Mouse (Mus musculus) forebrain, embryonic 16.5 days (tissue): Measurements from ENCODE around the gene Uhmk1. TPM values are rescaled to one million over a fixed set of nuclear protein-coding genes. Genes with fewer than 3 reads are reported as not detected.
A peak's percentile ranks its signal among the peaks of the same experiment; 100 is the strongest.
"Not testable (repeated sequence)": the region's sequence is repeated elsewhere in the genome, so short reads cannot be mapped to it uniquely, and the experiment has no call there.

Source experiments
- ATAC-seq: fragments of 200-750 bp; cut with Nextera tagmentation; 2 replicates; pipeline ENCODE4 v1.8.0; 2017; ENCODE audit warnings: mild to moderate bottlenecking, moderate library complexity
- H3K27ac ChIP-seq: fragments of 300-500 bp; sonication (generic); 2 replicates; pipeline ENCODE4 v1.5.1; 2014; ENCODE audit warnings: low read length, control low read depth
- H3K27me3 ChIP-seq: fragments of 300-500 bp; sonication (generic); replicated peaks from 2 replicates; pipeline ENCODE4 v1.6.1; 2014; ENCODE audit warnings: low read length; ENCODE audit not compliant: control insufficient read depth, insufficient read depth
- H3K36me3 ChIP-seq: fragments of 300-500 bp; sonication (generic); 2 replicates; pipeline ENCODE4 v1.6.1; 2014; ENCODE audit not compliant: control insufficient read depth, insufficient read depth
- H3K4me1 ChIP-seq: fragments of 300-500 bp; sonication (generic); replicated peaks from 2 replicates; pipeline ENCODE4 v1.6.1; 2014; ENCODE audit warnings: low read length; ENCODE audit not compliant: control insufficient read depth, insufficient read depth
- H3K4me2 ChIP-seq: fragments of 300-500 bp; sonication (generic); 2 replicates; pipeline ENCODE4 v1.6.1; 2014; ENCODE audit warnings: mild to moderate bottlenecking, low read length, control low read depth
- H3K4me3 ChIP-seq: fragments of 300-500 bp; sonication (generic); replicated peaks from 2 replicates; pipeline ENCODE4 v1.5.1; 2014; ENCODE audit warnings: mild to moderate bottlenecking, low read length, control low read depth
- H3K9ac ChIP-seq: fragments of 300-500 bp; sonication (generic); replicated peaks from 2 replicates; pipeline ENCODE4 v1.6.1; 2014; ENCODE audit warnings: low read depth, low read length, control low read depth
- H3K9me3 ChIP-seq: fragments of 300-500 bp; sonication (generic); 2 replicates; pipeline ENCODE4 v1.6.1; 2016; ENCODE audit warnings: low read length; ENCODE audit not compliant: control insufficient read depth
- WGBS: fragments of 180-500 bp; shearing (Covaris S2); extraction: QIAGEN DNeasy Blood & Tissue Kit; methylation state at CpG from one replicate; pipeline ENCODE4 v1.1.7; 2014; 5-methylcytosine and 5-hydroxymethylcytosine counted together
- polyA plus RNA-seq: library from polyadenylated mRNA; unstranded; fragments of >200 nt; fragmentation: Nextera tagmentation; extraction: Ambion mirVana; gene quantifications from 2 replicates; pipeline ENCODE4 v1.2.1, GENCODE M21; 2015

The Uhmk1 gene
- polyA plus RNA-seq = 8.1 and 8.4 TPM in 2 replicates

- Histone ChIP-seq H3K27me3 (no peaks in the 10 kb centered on the region), H3K4me3 (peak within 1 kb of the TSS; percentile 74), H3K27ac (peak within 1 kb of the TSS; percentile 43; the same call in 1 of the 2 replicates), H3K36me3 (peaks cover 8% of the 10 kb centered on the region), H3K9me3 (no peaks in the 10 kb centered on the region), H3K4me2 (peak within 1 kb of the TSS; percentile 71), H3K9ac (peak within 1 kb of the TSS; percentile 85), H3K4me1 (peaks cover 9% of the 10 kb centered on the region)
- WGBS = under 1% methylated on average over 70 of the region's 70 CpGs
- ATAC-seq = peak; percentile 100
Measured at GRCm38 (mm10) chr1:170214757-170215522, at the start of gene Uhmk1. Gene Uhmk1, minus strand, starts transcription at chr1:170215397.

- Histone ChIP-seq H3K27ac (no peak overlapping the region), H3K4me3 (peak overlapping the region; percentile 75), H3K36me3 (no peaks in the 10 kb centered on the region), H3K9ac (peak overlapping the region; percentile 82), H3K4me2 (peak overlapping the region; percentile 85), H3K27me3 (peaks cover 4% of the 10 kb centered on the region; the same call in 1 of the 2 replicates), H3K9me3 (no peaks in the 10 kb centered on the region), H3K4me1 (peaks cover 5% of the 10 kb centered on the region)
- WGBS = 3% methylated on average over 30 of the region's 32 CpGs
- peak; percentile 100 for ATAC-seq
Measured at GRCm38 (mm10) chr1:170255560-170255910, 40.3 kb upstream of the Uhmk1 start.

GRCm38 (mm10) chr1:170254893-170255559, 39.8 kb upstream of the Uhmk1 start:
- ATAC-seq = no peak; the same call in none of the 2 replicates
- no peaks in the 10 kb centered on the region for H3K9me3 ChIP-seq
- peak overlapping the region; percentile 85 for H3K4me2 ChIP-seq
- peak overlapping the region; percentile 75 for H3K4me3 ChIP-seq
- no peak overlapping the region for H3K27ac ChIP-seq
- peaks cover 5% of the 10 kb centered on the region for H3K4me1 ChIP-seq
- WGBS = 24% methylated on average over 30 of the region's 30 CpGs
- peak overlapping the region; percentile 82 for H3K9ac ChIP-seq
- peaks cover 4% of the 10 kb centered on the region; the same call in 1 of the 2 replicates for H3K27me3 ChIP-seq
- no peaks in the 10 kb centered on the region for H3K36me3 ChIP-seq

GRCm38 (mm10) chr1:170245016-170245415, 29.8 kb upstream of the Uhmk1 start:
- no peak overlapping the region for H3K4me2 ChIP-seq
- no peaks in the 10 kb centered on the region for H3K9me3 ChIP-seq
- H3K4me3 ChIP-seq = no peak overlapping the region
- H3K9ac ChIP-seq = no peak overlapping the region
- no peaks in the 10 kb centered on the region for H3K4me1 ChIP-seq
- no peak for ATAC-seq
- no peaks in the 10 kb centered on the region for H3K36me3 ChIP-seq
- H3K27ac ChIP-seq = no peak overlapping the region
- 84% methylated on average over 3 of the region's 3 CpGs for WGBS
- H3K27me3 ChIP-seq = 0 out of 2 replicates have a peak, but pooled peaks cover 2% of the 10 kb centered on the region

- H3K9ac ChIP-seq, H3K27me3 ChIP-seq, H3K4me3 ChIP-seq, H3K4me1 ChIP-seq, ATAC-seq, H3K9me3 ChIP-seq, H3K4me2 ChIP-seq, H3K36me3 ChIP-seq, H3K27ac ChIP-seq: not testable (repeated sequence)
- 82% methylated on average over 5 of the region's 6 CpGs for WGBS
Measured at GRCm38 (mm10) chr1:170232688-170233087, 17.5 kb upstream of the Uhmk1 start, which contains the start of gene Sh2d1b2. Gene Sh2d1b2, plus strand, starts transcription at chr1:170232749.

GRCm38 (mm10) chr1:170223276-170223675, 8.1 kb upstream of the Uhmk1 start:
- WGBS = 87% methylated on average over 2 of the region's 2 CpGs
- Histone ChIP-seq H3K27me3 (no peaks in the 10 kb centered on the region; the same call in 1 of the 2 replicates), H3K9me3 (no peaks in the 10 kb centered on the region), H3K9ac (no peak overlapping the region), H3K4me1 (no peaks in the 10 kb centered on the region), H3K4me3 (no peak overlapping the region), H3K27ac (no peak overlapping the region), H3K4me2 (no peak overlapping the region), H3K36me3 (no peaks in the 10 kb centered on the region)
- no peak for ATAC-seq

- no peaks in the 10 kb centered on the region for H3K36me3 ChIP-seq
- H3K4me3 ChIP-seq = no peak overlapping the region
- no peak overlapping the region for H3K27ac ChIP-seq
- no peak overlapping the region for H3K4me2 ChIP-seq
- H3K9ac ChIP-seq = no peak overlapping the region
- H3K4me1 ChIP-seq = no peaks in the 10 kb centered on the region
- H3K9me3 ChIP-seq = no peaks in the 10 kb centered on the region
- ATAC-seq = no peak
- no peaks in the 10 kb centered on the region; the same call in 1 of the 2 replicates for H3K27me3 ChIP-seq
Measured at GRCm38 (mm10) chr1:170220351-170220750, 5.2 kb upstream of the Uhmk1 start.

GRCm38 (mm10) chr1:170218091-170218884, 3.1 kb upstream of the Uhmk1 start:
- Histone ChIP-seq H3K4me1 (peaks cover 8% of the 10 kb centered on the region), H3K4me2 (no peak overlapping the region), H3K4me3 (no peak overlapping the region), H3K9me3 (no peaks in the 10 kb centered on the region), H3K27ac (no peak overlapping the region), H3K27me3 (no peaks in the 10 kb centered on the region; the same call in 1 of the 2 replicates), H3K9ac (no peak overlapping the region), H3K36me3 (no peaks in the 10 kb centered on the region)
- no peak for ATAC-seq
- 83% methylated on average over 6 of the region's 6 CpGs for WGBS

- peak overlapping the region; percentile 74 for H3K4me3 ChIP-seq
- no peaks in the 10 kb centered on the region for H3K9me3 ChIP-seq
- peaks cover 7% of the 10 kb centered on the region for H3K36me3 ChIP-seq
- 79% methylated on average over 3 of the region's 3 CpGs for WGBS
- H3K4me1 ChIP-seq = peaks cover 9% of the 10 kb centered on the region
- ATAC-seq = no peak; the same call in 1 of the 2 replicates
- H3K9ac ChIP-seq = no peak overlapping the region
- H3K4me2 ChIP-seq = peak overlapping the region; percentile 41
- H3K27ac ChIP-seq = no peak overlapping the region
- H3K27me3 ChIP-seq = no peaks in the 10 kb centered on the region
Measured at GRCm38 (mm10) chr1:170215590-170215989, 393 bp upstream of the Uhmk1 start.
